Mouse (Mus musculus) heart, adult 2 months (tissue): ENCODE measurements at regions not wholly inside any gene's neighbourhood (a gene's known extent, or its start where the extent isn't known, plus 50 kb on each side); places are given as distances from the start of the nearest gene placed in this dataset.

Experiments used
- DNase-seq, 2 experiments: peaks; one replicate each; pipeline ENCODE4 v3.0.0; 2021
- H3K27ac ChIP-seq: fragments of 200-600 bp; 2 replicates; pipeline ENCODE4 v1.8.1; 2022
- H3K27me3 ChIP-seq: fragments of 200-500 bp; 2 replicates; pipeline ENCODE4 v1.6.1; 2012; ENCODE audit warnings: mild to moderate bottlenecking, low read length, inconsistent platforms, mixed read lengths; ENCODE audit not compliant: control insufficient read depth, insufficient read depth
- H3K36me3 ChIP-seq: fragments of 200-500 bp; 2 replicates; pipeline ENCODE4 v1.6.1; 2012; ENCODE audit warnings: low read length, inconsistent platforms; ENCODE audit not compliant: control insufficient read depth, insufficient read depth
- H3K4me1 ChIP-seq: fragments of 200-500 bp; 2 replicates; pipeline ENCODE4 v1.6.1; 2011; ENCODE audit warnings: low read length; ENCODE audit not compliant: control insufficient read depth, insufficient read depth
- H3K4me3 ChIP-seq: fragments of 200-600 bp; 2 replicates; pipeline ENCODE4 v1.8.1; 2022
- H3K79me2 ChIP-seq: fragments of 200-500 bp; replicated peaks from 2 replicates; pipeline ENCODE4 v1.6.1; 2012; ENCODE audit warnings: mild to moderate bottlenecking, inconsistent platforms, low read length, moderate library complexity, mixed read lengths; ENCODE audit not compliant: control insufficient read depth, insufficient read depth
- H3K9ac ChIP-seq: fragments of 200-500 bp; 2 replicates; pipeline ENCODE4 v1.6.1; 2012; ENCODE audit warnings: low read depth, mild to moderate bottlenecking, control low read depth, inconsistent platforms, low read length, mixed read lengths
- CTCF ChIP-seq: fragments of 200-600 bp; IDR thresholded peaks from 2 replicates; pipeline ENCODE4 v1.8.1; 2022; ENCODE audit warnings: antibody characterized with exemption, mild to moderate bottlenecking, moderate library complexity
- EP300 ChIP-seq: fragments of 200-500 bp; IDR thresholded peaks from 2 replicates; pipeline ENCODE4 v1.6.1; 2011; ENCODE audit warnings: low read depth, low read length, control low read depth; ENCODE audit not compliant: insufficient read depth
- POLR2A ChIP-seq: fragments of 200-500 bp; IDR thresholded peaks from 2 replicates; pipeline ENCODE4 v1.6.1; 2011; ENCODE audit warnings: mild to moderate bottlenecking, low read depth, low read length, control low read depth; ENCODE audit not compliant: insufficient read depth
- WGBS: fragments of 180-500 bp; shearing (Covaris S2); methylation state at CpG from one replicate; pipeline ENCODE4 v1.1.7; 2018; 5-methylcytosine and 5-hydroxymethylcytosine counted together
- intact Hi-C: fragments of 180-260 bp; cut with DNase I; formaldehyde crosslinking; loops from one replicate; pipeline ENCODE4 v1.15.1; 2025

GRCm38 (mm10) chr4:72946369-72946981, 94.0 kb upstream of the Aldoart1 start:
- H3K36me3 ChIP-seq = no peaks in the 10 kb centered on the region
- no peak overlapping the region for H3K4me3 ChIP-seq
- no peak overlapping the region for H3K9ac ChIP-seq
- no peaks in the 10 kb centered on the region for H3K4me1 ChIP-seq
- DNase-seq = no peak
- intact Hi-C loops = no loop called here
- TF ChIP-seq EP300 (no peak), CTCF (no peak), POLR2A (no peak)
- no peaks in the 10 kb centered on the region for H3K79me2 ChIP-seq
- no peak overlapping the region for H3K27ac ChIP-seq
- H3K27me3 ChIP-seq = no peaks in the 10 kb centered on the region
- WGBS = 42% methylated on average over 7 of the region's 7 CpGs

DNA sequence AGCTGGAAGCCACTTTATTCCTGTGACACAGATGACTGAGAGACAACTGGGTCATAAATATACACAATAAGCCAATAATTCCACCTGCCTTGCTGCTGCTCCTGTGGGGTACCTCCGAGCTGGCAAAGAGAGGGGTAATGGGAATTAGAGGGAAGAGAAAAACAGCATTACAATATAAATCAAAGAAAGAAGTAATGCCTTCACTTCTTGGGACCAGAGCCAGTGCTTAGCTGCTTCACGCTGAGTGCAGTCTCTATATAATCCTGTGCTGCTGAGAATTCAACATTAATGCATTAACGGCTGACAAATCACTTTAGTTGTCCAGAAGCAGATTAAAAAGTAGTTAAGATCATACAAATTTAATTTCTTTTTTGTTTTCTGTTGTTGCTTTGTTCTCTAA, 71.0 kb upstream of the Aldoart1 start:
- no peak overlapping the region for H3K4me3 ChIP-seq
- no peaks in the 10 kb centered on the region for H3K4me1 ChIP-seq
- no peaks in the 10 kb centered on the region for H3K79me2 ChIP-seq
- TF ChIP-seq EP300 (no peak), POLR2A (no peak), CTCF (no peak)
- no peaks in the 10 kb centered on the region for H3K36me3 ChIP-seq
- intact Hi-C loops = no loop called here
- no peaks in the 10 kb centered on the region for H3K27me3 ChIP-seq
- DNase-seq = no peak
- H3K27ac ChIP-seq = no peak overlapping the region
- H3K9ac ChIP-seq = no peak overlapping the region
- WGBS = 72% methylated on average over 3 of the region's 3 CpGs

DNA sequence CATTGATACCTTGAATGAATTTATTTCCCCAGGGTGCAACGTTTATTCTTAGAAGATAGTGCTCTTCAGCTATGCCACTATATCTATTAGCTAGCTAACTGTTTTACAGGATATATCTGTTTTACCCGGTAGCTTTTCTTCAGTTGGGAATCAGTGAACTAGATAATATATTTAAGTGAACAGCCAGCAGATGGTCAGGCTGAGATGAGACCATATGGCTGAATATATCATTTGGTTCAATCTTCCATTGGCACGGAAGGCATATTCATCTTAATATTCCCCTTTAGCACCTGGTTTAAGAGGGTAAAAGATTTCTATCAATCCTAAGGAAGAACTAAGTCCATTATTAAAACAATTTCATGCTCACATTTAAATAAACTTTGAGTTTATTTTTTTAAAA, 62.6 kb upstream of the Aldoart1 start:
- intact Hi-C loops = no loop called here
- TF ChIP-seq EP300 (no peak), CTCF (no peak), POLR2A (no peak)
- H3K4me3 ChIP-seq = no peak overlapping the region
- WGBS = 77% methylated on average over 3 of the region's 3 CpGs
- no peak overlapping the region for H3K9ac ChIP-seq
- H3K27ac ChIP-seq = no peak overlapping the region
- no peaks in the 10 kb centered on the region for H3K27me3 ChIP-seq
- H3K79me2 ChIP-seq = no peaks in the 10 kb centered on the region
- no peaks in the 10 kb centered on the region for H3K4me1 ChIP-seq
- no peak for DNase-seq
- no peaks in the 10 kb centered on the region for H3K36me3 ChIP-seq
